Mouse (Mus musculus): Measurements from ENCODE around the gene Krtap16-1. TPM values are rescaled to one million over a fixed set of nuclear protein-coding genes. Genes with fewer than 3 reads are reported as not detected.

Gene Krtap16-1
- total and polyA plus RNA-seq, 2 experiments from 2014 or later, result not detected

GRCm38 (mm10) chr11:100008336-100008735, 21.9 kb upstream of the Krtap16-1 start:
- DNase-seq (ENCODE audit: low spot score) (no peak), ATAC-seq (no peak)
- Histone ChIP-seq H3K4me2 (ENCODE audit: low read depth, low read length) (no peak overlapping the region), H3K9ac (replicated peaks; ENCODE audit: low read length) (no peak overlapping the region), H3K9me3 (ENCODE audit: low read length) (no peaks in the 10 kb centered on the region), H3K4me1 (ENCODE audit: insufficient read depth, low read length) (no peaks in the 10 kb centered on the region), H3K36me3 (ENCODE audit: insufficient read depth, low read length) (no peaks in the 10 kb centered on the region), H3K27me3 (ENCODE audit: insufficient read depth, low read length) (no peaks in the 10 kb centered on the region), H3K4me3 (ENCODE audit: low read length) (no peak overlapping the region), H3K27ac (no peak overlapping the region)
- WGBS, result 81% methylated on average over 5 of the region's 5 CpGs
- no peak for TF ChIP-seq CTCF (IDR thresholded peaks at IDR 0.05; ENCODE audit: low read depth)

- WGBS, result 57% methylated on average over 3 of the region's 3 CpGs
- peak; percentile 46 for TF ChIP-seq CTCF (IDR thresholded peaks at IDR 0.05; ENCODE audit: low read depth)
These were observed 20.2 kb upstream of the Krtap16-1 start for GRCm38 (mm10) chr11:100006624-100007023.

GRCm38 (mm10) chr11:100005905-100006304, 19.5 kb upstream of the Krtap16-1 start:
- WGBS, result 89% methylated on average over 8 of the region's 8 CpGs
- no peak for TF ChIP-seq CTCF (IDR thresholded peaks at IDR 0.05; ENCODE audit: low read depth)
- H3K27me3 ChIP-seq (ENCODE audit: insufficient read depth, low read length), result no peaks in the 10 kb centered on the region

More at GRCm38 (mm10) chr11:100006624-100007023, 20.2 kb upstream of the Krtap16-1 start:
- no peak overlapping the region for H3K4me2 ChIP-seq (ENCODE audit: low read depth, low read length)
- 0 out of 2 replicates have a peak, but pooled peaks cover 1% of the 10 kb centered on the region for H3K9me3 ChIP-seq (ENCODE audit: low read length)
- no peak overlapping the region for H3K4me3 ChIP-seq (ENCODE audit: low read length)
- no peak for DNase-seq (ENCODE audit: low spot score)
- no peaks in the 10 kb centered on the region for H3K27me3 ChIP-seq (ENCODE audit: insufficient read depth, low read length)
- no peaks in the 10 kb centered on the region for H3K36me3 ChIP-seq (ENCODE audit: insufficient read depth, low read length)
- no peak overlapping the region for H3K9ac ChIP-seq (replicated peaks; ENCODE audit: low read length)
- no peaks in the 10 kb centered on the region for H3K4me1 ChIP-seq (ENCODE audit: insufficient read depth, low read length)
- ATAC-seq, result no peak
- no peak overlapping the region for H3K27ac ChIP-seq

GRCm38 (mm10) chr11:100004846-100005245, 18.4 kb upstream of the Krtap16-1 start:
- DNase-seq (ENCODE audit: low spot score), result peak; percentile 62
- peak; percentile 85 for TF ChIP-seq CTCF (IDR thresholded peaks at IDR 0.05; ENCODE audit: low read depth)

More at GRCm38 (mm10) chr11:100005905-100006304, 19.5 kb upstream of the Krtap16-1 start:
- Histone ChIP-seq H3K4me1 (ENCODE audit: insufficient read depth, low read length) (no peaks in the 10 kb centered on the region), H3K9me3 (ENCODE audit: low read length) (0 out of 2 replicates have a peak, but pooled peaks cover 3% of the 10 kb centered on the region), H3K9ac (replicated peaks; ENCODE audit: low read length) (no peak overlapping the region), H3K4me3 (ENCODE audit: low read length) (no peak overlapping the region), H3K36me3 (ENCODE audit: insufficient read depth, low read length) (no peaks in the 10 kb centered on the region), H3K27ac (no peak overlapping the region), H3K4me2 (ENCODE audit: low read depth, low read length) (no peak overlapping the region)
- no peak for DNase-seq (ENCODE audit: low spot score)
- no peak for ATAC-seq

GRCm38 (mm10) chr11:99999091-99999490, 12.7 kb upstream of the Krtap16-1 start:
- no peak overlapping the region for H3K27ac ChIP-seq
- 0 out of 2 replicates have a peak, but pooled peaks cover 3% of the 10 kb centered on the region for H3K9me3 ChIP-seq (ENCODE audit: low read length)
- no peak overlapping the region for H3K9ac ChIP-seq (replicated peaks; ENCODE audit: low read length)
- no peak overlapping the region for H3K4me2 ChIP-seq (ENCODE audit: low read depth, low read length)
- H3K4me1 ChIP-seq (ENCODE audit: insufficient read depth, low read length), result no peaks in the 10 kb centered on the region
- ATAC-seq (no peak), DNase-seq (ENCODE audit: low spot score) (no peak)
- no peaks in the 10 kb centered on the region for H3K36me3 ChIP-seq (ENCODE audit: insufficient read depth, low read length)
- 95% methylated on average over 7 of the region's 7 CpGs for WGBS
- no peak for TF ChIP-seq CTCF (IDR thresholded peaks at IDR 0.05; ENCODE audit: low read depth)
- no peaks in the 10 kb centered on the region for H3K27me3 ChIP-seq (ENCODE audit: insufficient read depth, low read length)
- no peak overlapping the region for H3K4me3 ChIP-seq (ENCODE audit: low read length)

More at GRCm38 (mm10) chr11:100004846-100005245, 18.4 kb upstream of the Krtap16-1 start:
- Histone ChIP-seq H3K4me3 (ENCODE audit: low read length) (no peak overlapping the region), H3K27ac (no peak overlapping the region), H3K4me2 (ENCODE audit: low read depth, low read length) (no peak overlapping the region), H3K4me1 (ENCODE audit: insufficient read depth, low read length) (no peaks in the 10 kb centered on the region), H3K36me3 (ENCODE audit: insufficient read depth, low read length) (no peaks in the 10 kb centered on the region), H3K9me3 (ENCODE audit: low read length) (0 out of 2 replicates have a peak, but pooled peaks cover 3% of the 10 kb centered on the region), H3K27me3 (ENCODE audit: insufficient read depth, low read length) (no peaks in the 10 kb centered on the region), H3K9ac (replicated peaks; ENCODE audit: low read length) (no peak overlapping the region)
- 25% methylated on average over 6 of the region's 6 CpGs for WGBS
- ATAC-seq, result no peak

GRCm38 (mm10) chr11:99994384-99994661, 7.9 kb upstream of the Krtap16-1 start:
- Histone ChIP-seq H3K9ac (replicated peaks; ENCODE audit: low read length) (no peak overlapping the region), H3K27ac (no peak overlapping the region), H3K27me3 (ENCODE audit: insufficient read depth, low read length) (no peaks in the 10 kb centered on the region), H3K4me1 (ENCODE audit: insufficient read depth, low read length) (no peaks in the 10 kb centered on the region), H3K36me3 (ENCODE audit: insufficient read depth, low read length) (no peaks in the 10 kb centered on the region), H3K4me3 (ENCODE audit: low read length) (no peak overlapping the region), H3K9me3 (ENCODE audit: low read length) (no peaks in the 10 kb centered on the region), H3K4me2 (ENCODE audit: low read depth, low read length) (no peak overlapping the region)
- 59% methylated on average over 4 of the region's 4 CpGs for WGBS
- TF ChIP-seq CTCF (IDR thresholded peaks at IDR 0.05; ENCODE audit: low read depth), result no peak
- ATAC-seq, result no peak
- DNase-seq (ENCODE audit: low spot score), result no peak

- WGBS, result 26% methylated on average over 25 of the region's 26 CpGs
- Histone ChIP-seq H3K36me3 (ENCODE audit: insufficient read depth, low read length) (no peaks in the 10 kb centered on the region), H3K27me3 (ENCODE audit: insufficient read depth, low read length) (no peaks in the 10 kb centered on the region), H3K4me3 (ENCODE audit: low read length) (0 out of 2 replicates have a peak within 1 kb of the TSS, but pooled peaks have one; percentile 6), H3K9me3 (ENCODE audit: low read length) (no peaks in the 10 kb centered on the region), H3K27ac (no peak within 1 kb of the TSS), H3K4me1 (ENCODE audit: insufficient read depth, low read length) (no peaks in the 10 kb centered on the region), H3K4me2 (ENCODE audit: low read depth, low read length) (peak within 1 kb of the TSS; percentile 42), H3K9ac (replicated peaks; ENCODE audit: low read length) (peak within 1 kb of the TSS; percentile 10; the same call in 1 of the 2 replicates)
- no peak for TF ChIP-seq CTCF (IDR thresholded peaks at IDR 0.05; ENCODE audit: low read depth)
- DNase-seq (ENCODE audit: low spot score) (peak; percentile 10), ATAC-seq (no peak)
These were observed 7.4 kb upstream of the Krtap16-1 start, which contains the start of gene Krtap17-1 for GRCm38 (mm10) chr11:99993620-99994383. Krtap17-1 (minus strand) TSS chr11:99993994.

All from hindbrain, postnatal 0 days (tissue).